Mouse (Mus musculus): ENCODE measurements around the gene Sema3f. TPM values are rescaled to one million over a fixed set of nuclear protein-coding genes. Genes with fewer than 3 reads are reported as not detected.

Sema3f gene
- polyA plus RNA-seq, 1 experiment from 2014 or later = 44.6 TPM

DNA sequence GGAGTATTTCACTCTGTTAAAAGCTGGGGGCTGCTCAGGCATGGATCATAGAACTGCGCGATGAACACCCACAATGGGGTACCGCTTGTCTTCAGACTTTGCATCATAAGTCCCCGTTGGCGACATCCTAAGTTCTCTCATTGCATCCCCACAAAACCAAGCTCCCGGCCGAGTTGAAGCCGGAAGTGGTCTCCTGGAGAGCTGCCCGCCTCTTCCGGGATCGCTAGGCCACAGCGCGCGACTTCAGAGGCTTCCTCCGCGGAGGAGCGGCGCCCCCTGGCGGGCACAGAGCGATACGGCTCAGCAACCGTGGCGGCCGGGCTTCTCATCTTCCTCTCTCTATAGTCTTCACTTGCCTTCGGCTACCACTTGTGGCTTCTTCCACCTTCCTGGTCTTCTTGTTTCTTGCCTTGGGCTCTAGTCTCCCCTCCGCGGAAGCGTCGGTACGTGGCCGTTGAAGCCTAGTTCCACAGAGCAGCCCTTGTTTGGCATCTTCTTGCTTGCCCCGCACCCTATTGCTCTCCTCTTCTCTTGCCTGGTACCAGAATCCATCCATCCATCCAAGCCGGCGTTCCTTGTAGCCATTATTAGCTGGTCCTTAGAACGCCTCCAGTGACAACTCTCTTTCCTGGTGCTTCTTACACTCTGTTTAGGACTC lies 65.7 kb downstream of the Sema3f start:
- ATAC-seq (ENCODE audit: insufficient number of reproducible peaks, low FRiP score, low TSS enrichment, low read depth) = peak; percentile 78
- WGBS = 3% methylated on average over 35 of the region's 35 CpGs
- H3K36me3 ChIP-seq = no peaks in the 10 kb centered on the region
- H3K4me2 ChIP-seq (replicated peaks) = peak overlapping the region; percentile 71
- peak overlapping the region; percentile 33 for H3K9ac ChIP-seq
- peak overlapping the region; percentile 41 for H3K4me3 ChIP-seq (replicated peaks)
- no peaks in the 10 kb centered on the region for H3K27me3 ChIP-seq
- no peaks in the 10 kb centered on the region for H3K9me3 ChIP-seq (replicated peaks)
- H3K4me1 ChIP-seq = peaks cover 13% of the 10 kb centered on the region
- peak overlapping the region; percentile 78; the same call in 1 of the 2 replicates for H3K27ac ChIP-seq (replicated peaks)

GRCm38 (mm10) chr9:107643544-107644214 lies 66.6 kb downstream of the Sema3f start:
- H3K4me1 ChIP-seq = peaks cover 13% of the 10 kb centered on the region
- H3K9ac ChIP-seq = no peak overlapping the region
- WGBS = 92% methylated on average over 13 of the region's 13 CpGs
- no peak overlapping the region for H3K4me2 ChIP-seq (replicated peaks)
- no peak overlapping the region for H3K27ac ChIP-seq (replicated peaks)
- ATAC-seq (ENCODE audit: insufficient number of reproducible peaks, low FRiP score, low TSS enrichment, low read depth) = no peak
- H3K36me3 ChIP-seq = no peaks in the 10 kb centered on the region
- H3K27me3 ChIP-seq = no peaks in the 10 kb centered on the region
- H3K4me3 ChIP-seq (replicated peaks) = no peak overlapping the region
- H3K9me3 ChIP-seq (replicated peaks) = no peaks in the 10 kb centered on the region

- WGBS = 51% methylated on average over 8 of the region's 8 CpGs
- ATAC-seq (ENCODE audit: insufficient number of reproducible peaks, low FRiP score, low TSS enrichment, low read depth) = no peak
Measured at GRCm38 (mm10) chr9:107641666-107642065, 68.6 kb downstream of the Sema3f start.

GRCm38 (mm10) chr9:107640257-107640772 lies 70.0 kb downstream of the Sema3f start:
- ATAC-seq (ENCODE audit: insufficient number of reproducible peaks, low FRiP score, low TSS enrichment, low read depth) = no peak
- Histone ChIP-seq H3K27me3 (no peaks in the 10 kb centered on the region), H3K36me3 (no peaks in the 10 kb centered on the region), H3K4me2 (replicated peaks) (no peak overlapping the region), H3K9ac (no peak overlapping the region), H3K4me3 (replicated peaks) (no peak overlapping the region), H3K4me1 (peaks cover 19% of the 10 kb centered on the region), H3K9me3 (replicated peaks) (no peaks in the 10 kb centered on the region), H3K27ac (replicated peaks) (no peak overlapping the region)
- WGBS = 27% methylated on average over 8 of the region's 8 CpGs

More at GRCm38 (mm10) chr9:107641666-107642065, 68.6 kb downstream of the Sema3f start:
- peaks cover 13% of the 10 kb centered on the region for H3K4me1 ChIP-seq
- no peaks in the 10 kb centered on the region for H3K36me3 ChIP-seq
- H3K9me3 ChIP-seq (replicated peaks) = no peaks in the 10 kb centered on the region
- H3K27me3 ChIP-seq = no peaks in the 10 kb centered on the region
- H3K9ac ChIP-seq = no peak overlapping the region
- H3K27ac ChIP-seq (replicated peaks) = no peak overlapping the region
- no peak overlapping the region for H3K4me2 ChIP-seq (replicated peaks)
- H3K4me3 ChIP-seq (replicated peaks) = no peak overlapping the region

- Histone ChIP-seq H3K36me3 (no peaks in the 10 kb centered on the region), H3K9me3 (replicated peaks) (no peaks in the 10 kb centered on the region), H3K4me2 (replicated peaks) (no peak overlapping the region), H3K27me3 (no peaks in the 10 kb centered on the region), H3K9ac (no peak overlapping the region), H3K4me3 (replicated peaks) (no peak overlapping the region), H3K27ac (replicated peaks) (no peak overlapping the region), H3K4me1 (peaks cover 30% of the 10 kb centered on the region)
- 28% methylated on average over 7 of the region's 7 CpGs for WGBS
- ATAC-seq (ENCODE audit: insufficient number of reproducible peaks, low FRiP score, low TSS enrichment, low read depth) = no peak
Measured at GRCm38 (mm10) chr9:107637070-107637469, 73.2 kb downstream of the Sema3f start.

DNA sequence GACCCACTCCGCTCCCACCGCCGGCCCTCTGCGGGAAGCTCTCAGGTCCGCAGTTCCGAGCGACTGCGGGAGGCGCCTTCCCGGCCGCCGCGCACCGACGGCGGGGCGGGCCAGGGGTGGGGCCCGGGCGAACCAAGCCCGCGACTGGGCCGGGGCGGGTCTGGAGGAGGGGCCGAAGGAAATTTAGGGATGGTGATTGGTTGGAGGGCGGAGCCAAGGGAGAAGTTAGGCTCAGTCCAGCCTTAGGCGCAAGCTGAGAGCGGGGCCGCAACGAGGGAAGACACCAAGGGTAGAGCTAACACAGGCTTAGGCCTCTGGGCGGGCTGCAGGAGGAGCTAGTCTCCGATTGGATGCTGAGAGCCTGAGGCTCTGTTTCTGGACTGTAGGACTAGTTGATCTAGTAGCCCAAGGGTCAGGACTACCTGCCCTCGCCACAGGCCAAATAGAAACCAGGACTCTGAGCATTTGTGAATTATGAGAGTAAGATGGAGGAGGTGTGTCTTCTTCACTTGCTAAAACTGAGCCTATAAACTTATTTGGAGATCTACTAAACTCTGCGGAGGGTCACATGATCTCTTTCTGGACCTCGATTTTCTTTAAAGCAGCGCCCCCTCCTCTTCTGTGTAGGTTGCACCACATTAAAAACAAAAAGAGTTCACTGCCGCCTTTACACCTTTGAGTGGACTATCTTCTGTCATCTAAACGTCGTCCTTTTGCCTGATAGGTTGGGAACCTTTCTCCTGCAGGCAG lies 74.8 kb downstream of the Sema3f start, which contains the start of gene Gnai2:
Gnai2 (minus strand) TSS at position 89 of the 750 bp plus-strand sequence.
- ATAC-seq (ENCODE audit: insufficient number of reproducible peaks, low FRiP score, low TSS enrichment, low read depth) = peak; percentile 95
- Histone ChIP-seq H3K4me3 (replicated peaks) (peak within 1 kb of the TSS; percentile 82), H3K4me1 (peaks cover 47% of the 10 kb centered on the region), H3K9ac (peak within 1 kb of the TSS; percentile 94), H3K9me3 (replicated peaks) (no peaks in the 10 kb centered on the region), H3K4me2 (replicated peaks) (peak within 1 kb of the TSS; percentile 95), H3K27me3 (no peaks in the 10 kb centered on the region), H3K27ac (replicated peaks) (peak within 1 kb of the TSS; percentile 94), H3K36me3 (no peaks in the 10 kb centered on the region)
- 3% methylated on average over 36 of the region's 38 CpGs for WGBS

- no peak for ATAC-seq (ENCODE audit: insufficient number of reproducible peaks, low FRiP score, low TSS enrichment, low read depth)
- peak overlapping the region; percentile 82 for H3K4me3 ChIP-seq (replicated peaks)
- no peaks in the 10 kb centered on the region for H3K36me3 ChIP-seq
- peak overlapping the region; percentile 94 for H3K9ac ChIP-seq
- peak overlapping the region; percentile 95 for H3K4me2 ChIP-seq (replicated peaks)
- no peaks in the 10 kb centered on the region for H3K27me3 ChIP-seq
- peak overlapping the region; percentile 94 for H3K27ac ChIP-seq (replicated peaks)
- peaks cover 55% of the 10 kb centered on the region for H3K4me1 ChIP-seq
- WGBS = 1% methylated on average over 35 of the region's 35 CpGs
- no peaks in the 10 kb centered on the region for H3K9me3 ChIP-seq (replicated peaks)
Measured at GRCm38 (mm10) chr9:107634406-107635278, 75.6 kb downstream of the Sema3f start.

DNA sequence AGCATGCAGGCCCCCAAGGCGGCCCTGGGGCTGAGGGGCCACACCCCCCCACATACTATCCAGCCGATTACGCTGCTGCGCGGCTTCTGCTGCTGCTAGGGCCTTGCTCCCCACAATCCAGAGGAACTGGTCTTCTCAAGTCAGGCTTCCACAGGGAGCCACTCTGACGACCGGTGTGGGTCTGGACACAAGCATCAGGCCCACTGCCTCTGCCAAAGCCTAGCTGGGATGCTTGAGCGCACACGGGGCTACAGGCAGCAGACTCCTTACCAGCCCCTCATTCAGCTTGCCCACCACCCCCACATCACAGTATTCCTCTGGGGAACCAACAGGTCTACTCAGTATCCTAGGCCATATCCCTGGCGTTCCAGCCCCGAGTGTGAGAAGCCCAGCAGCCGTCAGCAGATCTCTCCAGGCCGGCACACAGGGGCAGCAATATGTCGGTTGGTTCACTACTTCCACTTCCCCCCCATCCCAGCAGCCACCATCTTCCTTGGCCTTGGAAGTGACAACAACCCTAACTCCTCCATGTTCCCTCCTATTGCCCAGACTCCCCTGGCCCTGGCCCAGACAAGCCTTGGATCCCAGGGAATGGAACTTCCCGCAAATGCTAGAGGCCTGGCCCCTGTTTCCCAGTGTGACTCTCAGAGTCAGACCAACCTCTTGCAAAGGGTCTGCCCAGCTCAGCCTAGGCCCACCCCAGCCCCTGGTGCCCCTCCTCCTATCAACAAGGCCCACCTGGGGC lies 76.4 kb downstream of the Sema3f start:
- Histone ChIP-seq H3K27me3 (no peaks in the 10 kb centered on the region), H3K9me3 (replicated peaks) (no peaks in the 10 kb centered on the region), H3K4me3 (replicated peaks) (peak overlapping the region; percentile 82), H3K4me1 (peaks cover 63% of the 10 kb centered on the region), H3K4me2 (replicated peaks) (peak overlapping the region; percentile 95), H3K36me3 (no peaks in the 10 kb centered on the region), H3K27ac (replicated peaks) (peak overlapping the region; percentile 94), H3K9ac (peak overlapping the region; percentile 94)
- WGBS = 2% methylated on average over 15 of the region's 15 CpGs
- ATAC-seq (ENCODE audit: insufficient number of reproducible peaks, low FRiP score, low TSS enrichment, low read depth) = no peak

- ATAC-seq (ENCODE audit: insufficient number of reproducible peaks, low FRiP score, low TSS enrichment, low read depth) = peak; percentile 66
- Histone ChIP-seq H3K4me2 (replicated peaks) (peak overlapping the region; percentile 95), H3K36me3 (no peaks in the 10 kb centered on the region), H3K4me1 (peaks cover 69% of the 10 kb centered on the region), H3K4me3 (replicated peaks) (peak overlapping the region; percentile 82), H3K9me3 (replicated peaks) (no peaks in the 10 kb centered on the region), H3K27ac (replicated peaks) (peak overlapping the region; percentile 94), H3K27me3 (no peaks in the 10 kb centered on the region), H3K9ac (peak overlapping the region; percentile 94)
- WGBS = 3% methylated on average over 33 of the region's 33 CpGs
Measured at GRCm38 (mm10) chr9:107633091-107633660, 77.1 kb downstream of the Sema3f start.

DNA sequence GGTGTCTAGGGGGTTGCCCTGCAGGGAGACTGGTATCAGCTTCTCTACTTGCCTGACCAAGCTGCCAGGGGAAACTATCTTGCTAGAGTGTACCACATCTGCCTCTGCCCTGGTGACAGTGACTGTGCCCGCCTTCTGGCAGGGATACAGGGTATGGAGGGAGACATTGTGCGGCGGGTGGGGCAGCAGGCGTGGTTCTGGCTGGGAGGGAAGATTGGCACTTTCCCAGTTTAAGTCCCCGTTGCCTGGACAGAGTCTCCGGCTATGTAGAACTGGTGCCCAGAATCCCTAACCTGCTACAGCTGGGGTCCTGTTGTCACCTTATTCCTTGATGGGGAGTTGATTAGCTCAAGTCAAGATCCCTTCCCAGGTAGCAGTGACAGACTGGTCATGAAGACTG lies 77.8 kb downstream of the Sema3f start:
- H3K27ac ChIP-seq (replicated peaks) = peak overlapping the region; percentile 94
- ATAC-seq (ENCODE audit: insufficient number of reproducible peaks, low FRiP score, low TSS enrichment, low read depth) = no peak

More for the DNA sequence above, 77.8 kb downstream of the Sema3f start:
- Histone ChIP-seq H3K36me3 (no peaks in the 10 kb centered on the region), H3K9me3 (replicated peaks) (no peaks in the 10 kb centered on the region), H3K4me1 (peaks cover 76% of the 10 kb centered on the region), H3K4me2 (replicated peaks) (peak overlapping the region; percentile 95), H3K27me3 (no peaks in the 10 kb centered on the region), H3K4me3 (replicated peaks) (peak overlapping the region; percentile 82), H3K9ac (peak overlapping the region; percentile 94; the same call in 1 of the 2 replicates)
- 27% methylated on average over 6 of the region's 6 CpGs for WGBS

Data from embryonic facial prominence, embryonic 15.5 days (tissue).